Mouse (Mus musculus): Measurements from ENCODE around the gene Cadm2.

DNA sequence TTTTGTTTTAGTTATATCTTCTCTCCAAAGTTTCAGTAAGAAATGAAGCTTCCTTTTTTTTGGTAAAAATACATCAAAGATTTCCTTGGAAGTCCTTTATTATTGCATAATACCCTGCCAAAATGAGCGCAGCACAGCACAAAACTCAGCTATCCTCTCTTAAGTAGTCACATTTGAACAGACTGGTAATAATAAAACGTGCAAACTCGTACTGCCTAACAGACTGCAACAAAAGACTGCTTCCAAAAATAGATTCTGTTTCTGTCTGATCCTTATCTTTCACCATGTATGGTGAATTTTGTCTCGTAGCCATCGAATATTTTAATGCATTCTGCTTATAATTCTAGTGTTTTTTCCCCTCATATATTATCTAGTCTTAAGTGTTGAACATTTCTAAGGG, 45.2 kb downstream of the Cadm2 start:
- TF ChIP-seq GATA1 (IDR thresholded peaks at IDR 0.05; ENCODE audit: borderline replicate concordance, low read length) (no peak), FLI1 (IDR thresholded peaks at IDR 0.05; ENCODE audit: low read length) (no peak)
